Mouse (Mus musculus): ENCODE measurements at regions not wholly inside any gene's neighbourhood (a gene's known extent, or its start where the extent isn't known, plus 50 kb on each side); places are given as distances from the start of the nearest gene placed in this dataset.

DNA sequence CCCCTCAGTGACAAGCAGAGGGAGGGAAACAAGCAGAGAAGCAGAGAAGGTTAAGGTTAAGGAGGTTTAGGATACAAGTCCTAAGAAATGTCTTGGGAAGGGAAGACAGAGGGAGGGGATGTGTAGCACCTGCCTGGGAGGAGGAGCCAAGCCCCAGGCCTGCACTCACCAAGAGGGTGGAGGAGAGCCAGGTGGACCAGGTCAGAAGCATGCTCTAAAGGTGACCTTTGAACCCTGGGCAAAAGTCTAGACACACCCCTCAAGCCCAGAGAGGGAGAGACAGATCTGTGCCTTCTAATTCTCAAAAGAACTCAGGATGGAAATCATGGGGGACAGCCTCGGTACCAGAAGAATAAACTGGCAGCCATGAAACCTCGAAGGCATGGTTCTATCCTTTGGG lies 54.4 kb upstream of the Calm2 start:
- intact Hi-C loops (cut with DNase I), result no loop called here

DNA sequence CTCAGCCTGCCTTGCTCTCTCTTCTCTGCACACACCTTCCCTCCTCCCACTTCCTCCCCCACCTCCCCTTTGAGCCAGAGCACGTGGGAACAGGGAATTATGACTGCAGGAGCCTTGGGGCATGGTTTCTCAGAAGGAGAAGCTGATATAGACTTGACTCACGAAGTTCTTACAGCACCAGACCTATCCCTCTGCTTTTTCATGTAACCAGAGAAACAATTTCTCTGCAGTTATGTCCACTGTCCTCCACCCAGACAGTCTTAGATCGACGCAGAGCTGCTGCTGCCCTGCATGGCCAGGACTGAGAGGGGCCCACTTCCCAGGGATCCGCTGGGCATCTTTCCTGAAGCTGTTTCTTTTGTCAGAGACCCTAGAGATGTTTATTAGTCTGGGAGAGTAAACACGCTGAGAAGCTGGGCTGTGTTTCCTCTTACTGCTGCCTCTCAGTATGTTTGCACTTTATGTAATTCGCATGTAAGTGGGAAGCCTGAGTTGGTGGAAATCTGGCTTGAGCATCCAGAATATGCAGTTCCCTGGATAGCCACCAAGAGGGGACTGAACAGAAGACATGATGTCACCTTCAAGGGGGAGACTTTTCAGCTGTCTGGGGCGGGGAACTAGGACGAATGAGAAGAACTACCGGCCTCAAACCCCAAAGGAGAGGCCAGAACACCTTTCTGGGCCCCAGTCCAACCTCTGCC lies 55.1 kb upstream of the Calm2 start:
- intact Hi-C loops (cut with DNase I), result no loop called here

GRCm38 (mm10) chr17:87502388-87503369 lies 55.9 kb upstream of the Calm2 start:
- intact Hi-C loops (cut with DNase I), result no loop called here

DNA sequence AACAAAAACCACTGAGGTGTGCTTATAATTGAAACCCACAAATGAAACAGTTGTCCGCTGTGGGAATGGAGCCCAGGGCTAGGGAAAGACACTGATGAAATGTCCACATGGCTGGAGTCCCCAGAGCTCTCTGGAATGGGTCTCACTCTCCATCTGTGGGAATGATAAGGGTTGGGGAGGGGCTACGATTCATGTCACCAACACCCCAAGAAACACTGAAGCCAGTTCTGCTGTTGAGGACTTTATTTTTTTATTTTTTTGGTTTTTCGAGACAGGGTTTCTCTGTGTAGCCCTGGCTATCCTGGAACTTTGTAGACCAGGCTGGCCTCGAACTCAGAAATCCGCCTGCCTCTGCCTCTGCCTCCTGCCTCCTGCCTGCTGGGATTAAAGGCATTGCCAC lies 56.8 kb upstream of the Calm2 start:
- intact Hi-C loops (cut with DNase I), result no loop called here

DNA sequence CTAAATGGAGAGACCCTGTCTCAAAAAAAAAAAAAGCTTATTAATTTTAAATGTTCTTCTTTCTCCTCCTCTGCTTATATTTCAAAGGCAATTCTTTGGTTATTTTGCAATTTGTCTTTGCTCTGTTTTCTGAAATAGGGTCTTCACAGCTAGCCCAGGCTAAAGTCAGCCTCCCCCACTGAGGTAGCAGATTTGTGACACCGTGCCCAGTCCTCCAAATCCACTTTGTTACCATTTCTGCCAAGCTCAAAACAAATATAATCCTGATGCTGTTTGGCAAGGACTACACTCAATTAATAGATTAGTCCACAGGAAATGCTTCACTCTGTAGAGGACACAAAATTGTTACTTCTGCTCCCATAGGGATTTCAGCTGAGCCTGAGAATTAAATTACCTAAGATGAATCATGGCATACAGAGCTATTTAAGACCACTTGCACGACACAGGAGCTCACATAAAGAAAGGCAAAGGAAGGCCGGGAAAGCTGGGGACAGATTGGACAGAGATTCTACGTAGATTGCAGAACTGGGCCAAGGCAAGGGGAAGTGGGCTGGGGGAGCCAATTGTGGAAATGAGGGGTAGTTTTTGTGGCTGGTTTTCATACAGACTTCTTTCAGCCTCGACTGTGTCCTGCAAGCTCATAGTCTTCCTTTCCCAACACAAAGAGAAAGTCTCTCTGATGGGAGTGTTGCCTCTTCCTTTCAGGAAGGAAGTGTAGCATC lies 58.4 kb upstream of the Calm2 start:
- intact Hi-C loops (cut with DNase I), result no loop called here

DNA sequence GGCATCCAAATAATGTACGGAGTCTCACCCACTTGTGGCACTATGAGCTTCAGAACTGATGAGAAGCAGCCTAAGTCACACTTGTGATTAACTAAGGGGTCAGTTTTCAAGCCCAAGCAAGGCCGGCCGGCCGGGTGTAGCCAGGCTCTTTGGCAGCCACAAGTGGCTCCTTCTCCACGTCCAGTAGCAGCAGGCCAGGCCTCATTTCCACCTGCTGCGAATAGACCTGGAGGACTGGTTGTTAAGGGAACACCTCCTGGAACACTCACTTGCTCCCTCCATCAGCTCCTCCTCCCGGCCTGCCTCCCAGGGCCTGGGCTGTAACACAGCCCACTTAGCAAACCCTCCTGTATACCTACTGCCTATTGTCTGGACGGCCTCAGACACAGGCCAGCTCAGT lies 61.1 kb upstream of the Calm2 start:
- intact Hi-C loops (cut with DNase I), result no loop called here

DNA sequence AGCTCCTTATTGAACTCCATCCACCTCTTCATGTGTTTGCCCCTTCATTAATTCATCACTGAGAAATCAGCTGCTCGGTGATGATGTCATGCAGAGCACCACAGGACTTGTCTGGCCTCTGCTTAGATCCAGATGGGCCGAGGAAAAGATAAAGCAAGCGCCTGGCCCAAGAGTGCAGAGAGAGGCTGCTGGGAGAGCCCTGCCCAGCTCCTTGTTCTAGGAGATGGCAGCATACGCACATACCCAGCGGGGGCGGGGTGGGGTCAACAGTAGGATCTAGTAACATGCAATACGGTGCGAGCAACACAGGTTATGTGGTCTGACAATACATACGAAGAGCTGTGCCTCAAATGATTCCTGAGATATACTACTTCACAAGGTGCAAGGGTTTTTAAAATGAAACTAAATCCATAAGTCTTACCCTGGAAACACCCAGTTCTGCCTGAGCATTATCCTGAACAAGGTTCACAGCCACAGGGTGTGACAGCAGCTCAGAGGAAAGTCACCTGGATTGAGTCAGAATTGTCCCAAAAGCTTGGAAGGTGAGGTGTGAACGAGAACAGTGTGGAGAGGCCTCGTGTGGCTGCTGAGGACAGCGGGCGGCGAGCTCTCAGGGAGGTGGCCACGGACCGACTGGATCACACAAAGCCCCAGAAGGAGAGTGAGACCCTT lies 62.0 kb upstream of the Calm2 start:
- intact Hi-C loops (cut with DNase I), result no loop called here

GRCm38 (mm10) chr17:87512000-87512611 lies 65.4 kb upstream of the Calm2 start:
- intact Hi-C loops (cut with DNase I), result no loop called here

DNA sequence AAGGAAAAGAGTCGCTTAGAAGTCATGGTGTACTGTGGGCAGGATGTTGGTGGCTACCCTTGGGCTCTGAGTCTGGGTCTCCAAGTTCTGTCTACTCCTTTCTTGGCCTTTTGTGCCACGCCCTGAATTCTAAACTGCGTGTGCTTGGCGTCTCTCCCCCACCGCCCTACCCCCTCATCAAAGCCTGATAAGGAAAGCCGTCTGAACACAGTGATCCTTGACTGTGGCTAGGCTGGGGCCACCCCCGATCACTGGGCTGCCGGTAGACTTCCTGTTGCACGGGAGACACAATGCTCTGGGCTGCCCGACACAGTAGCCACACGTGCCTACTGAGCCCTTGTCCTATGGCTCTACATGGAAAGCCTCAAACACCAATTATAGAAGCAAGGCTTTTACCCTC lies 67.1 kb upstream of the Calm2 start:
- intact Hi-C loops (cut with DNase I), result no loop called here

DNA sequence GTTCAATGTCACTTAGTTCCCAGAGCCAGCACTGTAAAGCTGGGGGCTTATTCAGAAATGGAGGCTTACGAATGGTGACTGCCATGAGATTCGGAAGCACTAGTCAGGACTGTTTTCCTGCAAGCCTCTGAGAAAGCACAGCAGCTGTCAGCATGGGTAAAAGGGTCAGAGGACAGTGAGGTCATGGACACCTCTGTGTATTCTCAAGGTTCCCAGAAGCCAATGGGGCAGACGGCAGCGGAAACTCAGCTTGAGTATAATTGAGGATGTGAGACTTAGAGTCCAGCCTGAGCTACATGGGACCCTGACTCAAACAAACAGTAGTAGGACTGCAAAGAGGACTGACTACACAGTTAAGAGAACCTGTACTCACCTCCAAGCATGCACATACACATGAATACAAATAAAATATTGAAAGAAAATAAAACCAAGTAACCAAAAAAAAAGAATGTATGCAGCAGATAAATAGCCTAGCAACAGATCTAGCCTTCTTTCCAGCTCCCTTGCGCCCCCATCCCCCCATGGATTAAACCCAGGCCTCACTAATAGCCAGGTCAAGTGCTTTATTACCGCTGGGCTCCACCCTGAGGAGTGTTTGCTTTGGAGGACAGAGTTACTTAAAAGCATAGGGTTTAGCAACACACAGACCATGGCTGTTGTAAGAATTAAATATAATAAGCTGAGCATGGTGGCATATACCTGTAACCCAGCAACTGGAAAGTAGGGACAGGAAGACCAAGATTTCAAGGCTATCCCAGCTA lies 67.8 kb upstream of the Calm2 start:
- intact Hi-C loops (cut with DNase I), result no loop called here

DNA sequence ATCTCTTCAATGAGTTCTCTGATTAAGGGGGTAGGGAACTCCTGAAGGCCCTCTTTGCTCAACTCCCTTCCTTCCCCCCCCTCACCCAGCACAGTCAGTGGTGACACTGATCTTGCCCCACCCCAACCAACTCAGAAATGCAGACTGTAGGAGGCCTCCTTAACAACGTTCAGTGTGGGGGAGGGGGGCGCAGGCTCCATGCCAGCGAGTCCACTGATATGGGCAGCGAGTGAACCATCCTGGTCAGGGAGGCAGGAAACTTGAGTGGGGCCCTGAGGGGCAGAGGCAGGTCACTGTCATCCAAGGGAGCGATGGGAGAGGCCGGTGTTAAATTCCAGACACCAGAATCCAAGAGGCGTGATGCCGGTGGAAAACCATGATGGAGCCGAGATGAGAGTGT lies 70.5 kb upstream of the Calm2 start:
- intact Hi-C loops (cut with DNase I), result no loop called here

DNA sequence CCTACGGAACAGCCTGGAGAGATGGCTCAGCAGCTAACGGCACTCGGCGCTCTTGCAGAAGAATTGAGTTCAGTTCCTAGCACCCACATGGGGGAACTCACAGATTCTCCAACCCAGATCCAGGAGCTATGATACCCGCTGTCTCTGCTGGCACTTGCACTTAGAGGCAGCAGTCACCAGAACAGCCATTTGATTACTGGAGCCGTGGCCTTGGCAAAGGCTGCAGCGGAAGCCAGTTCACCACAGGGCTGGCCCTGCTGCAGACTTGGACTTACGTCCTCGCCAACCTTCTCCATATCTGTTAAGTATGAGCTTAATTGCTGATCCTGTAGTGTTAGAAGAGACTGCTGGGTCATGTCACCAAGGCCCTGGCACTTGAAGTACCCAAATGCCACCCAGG lies 72.7 kb upstream of the Calm2 start:
- intact Hi-C loops (cut with DNase I), result no loop called here

- intact Hi-C loops (cut with DNase I), result no loop called here
Observed at GRCm38 (mm10) chr17:87520841-87521240, 74.1 kb upstream of the Calm2 start.

- intact Hi-C loops (cut with DNase I), result no loop called here
Observed at GRCm38 (mm10) chr17:87521622-87522151, 75.0 kb upstream of the Calm2 start.

DNA sequence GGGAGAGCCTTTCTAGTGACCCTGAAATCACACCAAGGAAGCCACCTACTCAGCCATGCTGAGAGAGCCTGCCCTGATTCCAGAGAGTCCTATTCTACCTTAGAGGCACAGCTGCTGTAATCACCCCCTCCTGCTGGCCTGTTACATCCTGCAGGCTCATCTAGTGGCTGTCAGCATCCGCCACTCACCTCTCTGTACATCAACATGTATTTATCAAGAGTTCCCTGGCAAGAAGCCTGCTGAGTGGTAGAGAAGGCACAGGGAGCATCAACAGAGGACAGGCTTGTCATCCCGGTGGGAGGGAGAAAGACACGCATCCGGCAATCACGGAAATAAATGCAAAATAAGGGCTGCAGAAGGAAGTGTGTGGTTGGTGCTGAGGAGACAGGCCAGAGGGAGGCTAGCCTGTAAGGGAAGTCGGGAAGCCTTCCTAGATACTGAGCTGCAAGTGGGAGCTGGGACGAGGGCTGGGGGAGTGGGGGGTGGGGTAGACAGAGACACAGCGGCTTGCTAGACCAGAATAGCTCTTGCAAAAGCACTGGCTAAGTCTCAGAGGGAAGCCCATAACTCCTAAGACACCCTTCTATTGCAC lies 75.9 kb upstream of the Calm2 start:
- intact Hi-C loops (cut with DNase I), result no loop called here

DNA sequence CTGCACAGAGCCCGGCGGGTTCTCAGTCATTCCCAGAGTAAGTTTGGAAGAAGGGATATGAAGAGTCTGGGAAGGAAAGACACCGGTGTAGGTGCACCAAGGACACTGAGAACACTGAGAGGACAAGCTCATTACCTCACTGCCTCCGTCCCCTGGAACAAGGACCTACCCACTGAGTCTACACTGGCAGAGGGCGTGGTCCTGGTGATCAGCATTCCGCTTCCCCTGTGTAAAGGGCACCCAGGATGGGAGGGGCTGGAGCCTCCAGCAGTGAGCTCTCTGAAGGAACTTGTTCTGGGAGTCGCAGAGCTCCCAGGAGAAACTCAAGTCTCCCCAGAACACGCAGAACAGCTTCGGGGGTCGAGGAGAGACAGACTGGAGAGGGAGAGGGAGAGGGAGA lies 76.9 kb upstream of the Calm2 start:
- intact Hi-C loops (cut with DNase I), result no loop called here

GRCm38 (mm10) chr17:87527174-87527573 lies 80.4 kb upstream of the Calm2 start:
- intact Hi-C loops (cut with DNase I), result no loop called here

GRCm38 (mm10) chr17:87530162-87530817 lies 83.6 kb upstream of the Calm2 start:
- intact Hi-C loops (cut with DNase I), result loop anchor here (2.0 kb wide), 2 partner anchors 83 to 215 kb away; partner anchors contain the start of gene Calm2

Measured in adrenal gland (tissue).